Mouse (Mus musculus) layer of hippocampus, postnatal 25 days (tissue): Measurements from ENCODE around the gene Pklr. TPM values are rescaled to one million over a fixed set of nuclear protein-coding genes. Genes with fewer than 3 reads are reported as not detected.
A peak's percentile ranks its signal among the peaks of the same experiment; 100 is the strongest.

Source experiments
- DNase-seq, 2 experiments: peaks; one replicate each; pipeline ENCODE4 v3.0.0; 2022; ENCODE audit warnings: mixed read lengths in 2 of 2, low spot score in 1 of 2; ENCODE audit errors: extremely low spot score in 1 of 2
- total RNA-seq, 2 experiments: library from RNA; stranded (reverse); gene quantifications; 2 replicates each; pipeline ENCODE4 v1.2.3; 2021

The Pklr gene
- total RNA-seq = not detected

DNA sequence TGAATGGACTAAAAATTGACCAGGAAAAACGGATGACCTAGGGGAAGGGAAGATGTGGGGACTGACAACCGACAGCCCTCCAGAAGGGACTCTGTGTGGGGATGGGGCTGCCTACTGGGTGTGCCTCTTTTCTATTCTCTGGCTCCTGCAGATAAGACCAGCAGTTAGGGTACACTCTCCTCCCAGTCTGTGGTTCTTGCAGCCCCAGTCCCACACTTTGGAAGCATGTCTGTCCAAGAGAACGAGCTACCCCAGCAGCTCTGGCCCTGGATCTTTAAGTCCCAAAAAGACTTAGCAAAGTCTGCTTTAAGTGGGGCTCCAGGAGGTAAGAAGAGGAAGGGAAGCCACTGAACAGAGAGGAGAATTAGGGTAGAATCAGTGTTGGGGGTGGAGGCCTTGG is at the start of gene Pklr:
Gene Pklr (plus strand): TSS at position 185 of the 400 bp plus-strand sequence.
- no peak for DNase-seq

DNA sequence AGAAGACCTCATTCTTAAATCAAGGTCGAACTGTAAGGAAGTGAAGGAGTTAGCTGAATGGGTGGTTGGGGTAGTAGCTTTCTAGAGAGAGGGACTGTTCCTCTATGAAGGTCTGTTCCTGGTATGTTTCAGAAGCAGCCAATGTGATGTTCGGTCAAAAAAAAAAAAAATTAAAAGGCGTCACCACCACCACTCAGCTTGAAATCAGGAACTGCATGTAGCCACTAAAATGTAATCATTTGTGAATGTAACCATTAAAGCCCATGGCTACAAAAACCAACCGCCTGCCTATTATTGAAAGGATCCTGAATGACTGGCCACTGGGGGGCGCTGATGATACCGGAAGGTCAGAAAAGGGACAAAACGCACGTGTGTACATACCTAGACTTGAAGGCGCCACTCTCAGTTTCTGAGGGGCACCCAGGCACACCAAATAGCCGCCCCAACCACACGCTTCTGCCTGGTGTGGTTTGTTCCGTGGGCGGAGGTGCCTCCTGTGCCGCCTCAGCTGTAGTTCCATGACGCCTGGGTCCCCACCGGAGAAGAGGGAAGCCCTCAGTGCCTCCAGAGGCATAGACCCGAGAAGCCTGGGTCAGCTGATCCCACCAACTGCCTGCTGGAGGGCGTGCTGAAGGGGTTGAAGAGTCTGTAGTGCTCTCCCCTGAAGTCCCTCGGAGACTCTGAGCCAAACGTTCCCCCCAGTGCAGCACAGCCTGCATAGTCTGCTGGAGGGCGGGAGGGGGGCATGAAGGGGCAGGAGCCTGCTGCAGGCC is 48.4 kb upstream of the Pklr start:
- DNase-seq = peak; percentile 74 to 92

DNA sequence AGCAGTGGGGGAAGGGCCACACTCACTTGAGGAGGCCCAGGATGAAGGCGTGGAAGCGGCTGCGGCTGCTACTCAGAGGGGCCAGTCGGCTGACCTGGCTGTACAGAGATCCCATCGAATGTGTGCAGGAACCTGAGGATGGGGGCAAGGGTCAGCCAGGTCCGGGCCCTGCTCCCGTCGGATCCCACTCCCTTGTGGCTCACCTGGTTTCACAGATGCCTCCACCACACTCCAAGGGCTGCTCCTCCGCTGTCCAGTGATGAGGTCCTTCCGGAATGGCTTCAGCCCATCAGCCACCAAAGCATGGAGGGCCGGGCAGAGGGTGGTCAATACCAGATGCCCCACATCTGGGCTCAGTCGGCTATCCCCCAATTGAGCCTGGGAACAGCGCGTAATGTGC is 47.0 kb upstream of the Pklr start:
- no peak for DNase-seq

DNA sequence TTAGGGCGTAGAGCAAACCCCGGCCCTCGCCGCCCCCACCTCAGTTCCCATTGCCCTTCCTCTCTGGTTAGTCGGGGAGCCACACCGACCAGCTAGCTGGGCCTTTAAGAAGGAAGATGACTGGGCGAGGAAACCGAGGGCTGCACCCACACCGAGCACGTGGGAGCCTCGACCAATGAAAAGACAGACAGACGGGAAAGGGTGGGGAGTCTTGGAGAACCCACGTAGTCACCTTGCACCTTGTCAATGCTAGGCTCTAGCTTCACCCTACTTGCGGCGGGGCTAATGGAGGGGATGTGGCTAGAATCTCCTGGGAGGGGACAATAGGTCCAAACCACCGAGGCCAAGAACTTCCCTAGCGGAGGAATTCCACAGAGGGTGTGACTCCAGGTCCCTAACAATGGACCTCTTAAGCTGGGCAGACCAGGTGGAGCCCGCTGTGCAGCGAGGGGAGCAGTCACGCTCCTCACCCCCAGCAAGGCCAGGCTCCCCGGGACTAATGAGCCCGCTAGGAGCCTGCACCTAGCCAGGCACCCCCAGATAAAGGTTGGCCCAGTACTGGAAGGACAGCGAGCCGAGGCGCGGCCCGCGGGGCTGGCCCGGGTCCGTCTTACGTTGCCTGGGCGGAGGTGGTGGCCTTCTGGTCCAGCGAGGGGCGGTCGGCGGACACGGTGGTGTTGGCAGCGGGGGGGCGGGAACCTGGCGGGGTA is 45.9 kb upstream of the Pklr start:
- peak; percentile 62 to 72 for DNase-seq

DNA sequence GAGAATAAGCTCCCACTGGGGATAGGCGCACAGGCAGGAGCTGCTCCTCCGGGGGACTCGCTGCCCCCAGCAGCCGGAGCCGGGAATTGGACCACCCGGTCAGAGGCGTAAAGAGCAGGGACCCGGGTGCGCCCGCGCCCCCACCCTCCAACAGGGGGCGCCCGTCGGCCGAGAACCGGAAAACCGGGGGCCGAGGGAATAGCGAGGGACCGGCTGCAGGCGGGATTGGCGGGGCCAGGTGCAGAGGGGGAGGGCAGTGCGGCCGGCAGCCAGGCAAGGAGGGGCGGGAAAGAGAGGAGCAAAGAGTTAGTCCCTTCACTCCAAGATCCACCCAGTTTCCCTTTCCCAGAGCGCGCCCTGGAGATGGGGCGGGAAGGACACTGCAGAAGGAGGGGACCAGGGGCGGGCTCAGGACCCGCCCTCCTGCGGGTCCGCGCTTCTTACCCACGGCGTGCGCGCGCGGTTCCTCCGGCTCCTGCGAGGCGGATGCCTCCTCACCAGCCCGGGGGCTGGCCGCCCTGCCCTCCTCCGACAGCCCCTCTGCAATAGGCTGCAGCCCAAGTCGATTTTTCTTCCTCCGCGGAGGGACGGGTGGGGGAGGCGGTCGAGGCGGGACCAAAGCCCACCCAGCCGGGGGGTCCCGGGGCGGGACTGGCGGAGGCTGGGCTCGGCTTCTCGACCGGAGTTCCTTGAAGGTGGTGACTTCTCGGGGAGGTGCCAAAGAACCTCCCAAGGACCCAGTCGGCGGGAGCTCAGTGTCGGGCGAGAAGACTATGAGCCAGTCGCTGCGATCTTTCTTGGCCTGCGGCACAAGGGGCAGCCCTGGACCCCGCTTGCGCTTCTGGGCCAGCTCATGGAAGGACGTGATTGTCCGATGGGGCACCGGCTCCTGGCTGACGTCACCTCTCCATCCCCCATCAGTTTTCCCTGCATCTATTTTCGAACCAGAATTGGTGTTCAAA is 45.0 kb upstream of the Pklr start:
- peak; percentile 83 to 86 for DNase-seq

DNA sequence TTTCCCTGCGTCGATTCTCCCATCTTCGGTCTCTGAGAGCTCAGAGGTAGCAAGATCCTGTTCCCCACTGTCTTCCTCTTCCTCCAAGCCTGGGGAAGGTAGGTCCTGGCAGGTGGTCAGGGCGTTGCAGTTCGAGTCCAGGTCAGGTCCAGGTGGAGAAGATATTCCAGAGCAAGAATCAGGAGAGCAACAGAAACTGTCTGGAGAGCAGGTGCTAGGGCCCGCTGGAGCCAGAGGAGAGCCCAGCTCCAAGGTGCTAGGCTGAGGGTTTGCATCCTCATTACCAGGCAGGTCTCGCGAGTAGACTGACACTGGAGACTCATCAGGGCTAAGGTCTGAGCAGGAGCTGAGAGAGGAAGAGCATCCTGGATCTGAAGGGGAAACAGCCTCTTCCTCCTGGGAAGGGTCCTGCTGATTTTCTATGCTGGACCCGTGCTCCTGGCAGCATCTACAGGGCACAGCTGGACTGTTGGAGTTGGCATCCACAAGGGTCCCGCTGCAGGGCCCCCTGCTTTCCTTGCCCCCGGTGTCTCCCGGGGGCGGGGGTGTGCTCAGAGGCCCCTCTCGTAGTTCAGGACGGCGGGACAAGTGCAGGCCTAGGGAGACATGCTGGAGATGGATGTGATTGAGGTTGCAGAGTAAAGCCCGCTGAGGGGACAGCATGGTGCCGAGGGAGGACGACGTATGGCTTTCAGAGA is 44.0 kb upstream of the Pklr start:
- DNase-seq = no peak

DNA sequence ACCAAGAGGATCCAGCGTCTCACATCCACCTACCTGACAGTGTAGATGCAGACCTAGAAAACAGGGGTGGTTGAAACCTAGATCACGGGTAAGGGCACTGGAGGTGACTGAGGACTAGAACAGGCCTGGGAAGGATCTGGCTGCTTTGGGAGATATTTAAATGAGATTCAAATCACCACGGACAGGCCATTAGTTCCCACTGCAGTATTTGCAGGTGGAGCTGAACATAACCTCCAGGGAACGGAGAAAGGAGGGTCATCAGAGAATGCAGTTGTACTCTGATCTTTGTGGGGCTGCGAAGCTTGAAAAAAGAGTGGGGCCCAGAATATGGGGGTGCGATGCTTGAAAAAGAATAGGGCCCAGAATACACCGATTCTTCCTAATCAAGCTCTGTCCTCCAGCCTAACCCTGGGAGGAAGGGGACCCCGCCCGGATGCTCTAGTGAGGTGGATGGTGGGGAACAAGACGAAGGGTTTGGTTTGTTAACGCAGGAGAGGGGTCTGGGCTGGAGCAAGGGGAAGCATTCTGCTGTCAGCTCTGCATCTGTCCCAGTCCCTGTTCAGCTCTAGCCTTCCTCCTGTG is 43.3 kb upstream of the Pklr start:
- no peak for DNase-seq

DNA sequence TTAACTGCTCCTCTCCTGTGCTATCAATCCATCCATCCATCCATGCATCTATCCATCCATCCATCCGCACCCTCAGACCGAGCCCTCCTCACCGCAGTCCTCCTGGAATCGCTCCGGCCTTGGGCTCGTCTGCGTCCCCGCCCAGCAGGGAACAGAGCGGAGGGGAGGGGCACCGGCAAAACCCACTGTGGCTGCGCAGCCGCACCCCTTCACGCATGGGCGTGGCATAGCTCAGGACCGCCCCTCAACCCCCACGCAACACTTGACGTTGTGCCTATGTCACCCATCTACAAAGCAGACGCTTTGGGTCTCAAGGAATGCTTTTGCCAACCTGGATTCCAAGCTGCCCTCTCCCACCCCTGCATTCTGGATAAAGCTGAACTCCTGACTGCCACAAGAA is 42.8 kb upstream of the Pklr start, which contains the start of gene Rusc1:
Gene Rusc1 (minus strand): TSS at position 137 of the 400 bp plus-strand sequence.
- DNase-seq = peak; percentile 84 to 85

DNA sequence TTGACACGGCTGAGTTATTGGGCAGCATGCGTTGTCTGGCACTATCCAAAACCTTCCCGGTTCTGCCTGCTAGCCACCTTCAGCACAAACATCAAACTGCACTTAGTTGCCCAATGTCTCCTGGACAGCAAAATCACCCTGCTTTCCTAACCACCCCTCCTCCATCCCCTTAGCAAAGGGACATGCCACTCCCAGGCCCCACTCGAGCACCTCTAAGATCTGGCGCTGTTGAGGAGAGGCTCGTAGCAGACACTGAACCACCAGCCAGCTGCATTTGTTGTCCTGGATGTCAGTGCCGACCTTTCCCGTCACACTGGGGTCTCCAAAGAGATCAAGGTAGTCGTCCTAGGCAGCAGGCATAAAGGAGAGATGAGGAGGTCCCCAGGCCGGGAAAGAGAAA is 41.9 kb upstream of the Pklr start:
- DNase-seq = no peak

DNA sequence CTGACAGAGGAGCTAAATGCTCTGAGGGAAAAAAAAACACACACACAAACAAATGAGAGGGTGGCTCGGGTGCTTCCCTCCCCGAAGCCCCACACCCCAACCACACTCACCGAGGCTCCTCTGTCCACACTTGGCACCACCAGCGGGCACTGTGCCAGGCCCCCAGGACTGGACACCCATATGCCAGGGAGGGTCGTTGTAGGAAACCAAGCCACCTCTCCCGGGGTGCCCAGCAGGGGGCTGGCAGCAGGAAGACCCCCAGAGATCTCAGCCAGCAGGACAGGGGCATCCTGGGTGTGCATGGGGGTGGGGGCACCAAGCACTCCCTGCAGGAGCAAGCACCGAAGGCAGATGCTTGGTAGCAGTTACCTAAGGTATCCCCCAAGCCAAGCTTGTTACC is 35.1 kb upstream of the Pklr start, which contains the start of gene Gm43738:
Gene Gm43738 (minus strand): TSS at position 289 of the 400 bp plus-strand sequence.
- DNase-seq = no peak

DNA sequence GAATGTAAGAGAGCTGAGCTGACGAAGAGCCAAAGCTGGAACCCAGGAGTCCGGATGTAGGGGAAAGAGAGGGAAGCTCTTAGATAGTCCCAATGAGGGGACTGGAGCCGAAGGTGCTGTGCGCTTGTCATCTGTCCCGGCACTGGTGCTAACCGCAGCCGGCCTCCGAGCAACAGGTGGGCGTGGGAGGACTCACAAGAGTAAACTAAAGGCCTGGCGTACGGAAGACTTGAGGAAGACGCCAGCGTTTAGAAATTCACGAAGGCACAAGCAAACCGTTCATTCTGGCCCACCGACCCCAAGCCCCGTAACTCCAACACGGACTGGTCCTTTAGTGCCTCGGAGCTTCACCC is 34.5 kb upstream of the Pklr start:
- DNase-seq = peak in 1 of 2 experiments; percentile 38

DNA sequence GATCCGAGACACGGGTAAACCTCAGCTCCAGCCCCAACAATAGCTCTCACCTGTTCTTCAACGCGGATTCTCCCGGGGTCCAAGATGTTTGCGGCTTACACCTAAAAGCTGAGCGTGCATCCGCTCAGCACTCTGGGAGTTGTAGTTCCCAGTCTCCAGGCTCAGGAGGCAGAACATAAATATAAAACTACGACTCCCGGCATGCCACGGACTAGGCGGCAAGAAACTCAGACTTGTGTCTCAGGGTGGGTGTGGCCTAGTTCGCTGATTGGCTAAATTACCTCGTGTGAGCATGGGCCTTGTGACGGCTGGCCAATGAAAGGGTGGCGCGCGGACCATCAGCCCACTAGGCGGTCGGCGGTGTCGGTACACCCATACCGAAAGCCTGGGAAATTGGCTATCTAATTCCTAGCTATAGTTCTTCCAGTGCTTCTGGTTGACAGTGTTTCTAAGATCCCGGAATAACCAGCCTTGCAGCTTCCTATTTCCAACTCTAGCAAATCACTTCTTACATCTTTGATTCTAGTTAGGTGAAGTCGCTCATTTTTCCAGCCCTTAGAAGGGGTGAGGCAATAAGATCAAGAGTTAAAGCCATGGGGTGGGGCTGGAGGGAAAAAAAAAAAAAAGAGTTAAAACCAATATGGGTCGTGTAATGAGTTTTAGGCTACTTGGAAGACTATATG is 34.0 kb upstream of the Pklr start, which contains the start of gene Fdps:
Gene Fdps (minus strand): TSS at position 148 of the 683 bp plus-strand sequence.
- DNase-seq = peak; percentile 74 to 78

DNA sequence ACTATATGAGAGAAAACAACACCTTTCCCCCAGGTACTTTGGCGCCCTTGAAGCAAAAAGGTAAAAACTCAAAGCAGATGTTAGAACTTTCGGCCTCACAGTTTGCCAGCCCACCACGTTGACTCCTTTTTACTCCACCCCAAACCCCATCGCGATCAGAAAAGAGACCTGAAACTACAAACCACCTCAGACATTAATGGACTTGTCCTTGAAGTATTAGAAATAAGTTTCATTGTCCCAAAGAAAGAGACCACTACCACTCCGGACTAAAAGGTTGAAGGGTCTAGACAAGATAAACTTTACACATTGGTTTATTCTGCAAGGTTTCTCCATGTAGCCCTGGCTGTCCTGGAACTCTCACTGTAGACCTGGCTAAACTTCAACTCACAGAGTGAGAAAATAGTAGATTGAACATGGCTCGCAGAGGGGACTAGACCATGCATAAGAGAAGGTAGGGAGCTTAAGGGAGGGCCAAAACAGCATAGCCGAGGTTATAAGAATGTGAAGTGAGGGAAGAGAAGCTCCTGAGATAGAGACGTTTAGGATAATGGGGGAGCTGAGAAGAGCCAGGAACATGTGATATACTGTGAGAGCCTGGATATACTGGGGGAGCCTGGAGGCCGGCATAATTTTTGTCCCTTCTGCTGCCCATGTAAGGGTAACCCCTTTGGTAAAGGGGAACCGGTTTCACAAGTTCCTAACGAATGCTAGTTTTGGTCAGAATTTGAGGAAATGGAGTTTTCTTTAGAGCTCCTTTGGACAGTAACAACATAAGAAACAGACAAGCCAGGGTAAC is 33.2 kb upstream of the Pklr start:
- DNase-seq = no peak

DNA sequence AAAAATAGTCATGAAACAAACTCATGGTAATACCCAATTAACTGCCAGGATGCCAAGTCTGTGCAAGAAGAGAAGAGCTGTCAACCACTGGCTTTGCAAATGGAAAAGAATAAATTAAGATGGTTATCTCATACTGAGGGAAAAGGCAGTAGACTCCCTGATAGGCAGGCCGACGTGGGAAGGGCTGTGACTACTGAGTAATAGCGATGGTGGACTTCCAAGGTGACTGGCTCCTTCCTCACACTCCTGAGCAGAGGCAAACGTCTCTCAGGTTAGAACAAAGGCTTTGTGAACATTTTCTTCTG is 32.7 kb upstream of the Pklr start:
- no peak for DNase-seq

DNA sequence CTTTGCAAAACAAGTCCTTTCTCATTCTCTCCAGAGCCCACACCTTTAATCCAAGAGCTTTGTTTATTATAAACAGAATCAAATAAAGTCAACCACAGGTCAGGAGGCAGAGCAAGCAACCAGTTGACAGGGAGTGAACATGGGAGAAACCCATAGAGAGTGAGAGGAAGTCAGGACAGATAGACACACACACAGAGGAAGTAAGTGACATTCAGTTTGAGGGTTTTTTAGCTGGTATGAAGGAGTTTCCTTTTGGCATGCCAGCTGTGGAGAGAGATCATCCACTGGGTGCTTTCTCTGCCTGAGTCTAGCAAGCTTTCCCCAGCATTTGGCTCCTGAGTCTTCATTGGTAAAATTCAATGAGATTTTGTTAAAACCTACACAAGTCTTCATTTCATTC is 29.1 kb upstream of the Pklr start:
- no peak for DNase-seq

DNA sequence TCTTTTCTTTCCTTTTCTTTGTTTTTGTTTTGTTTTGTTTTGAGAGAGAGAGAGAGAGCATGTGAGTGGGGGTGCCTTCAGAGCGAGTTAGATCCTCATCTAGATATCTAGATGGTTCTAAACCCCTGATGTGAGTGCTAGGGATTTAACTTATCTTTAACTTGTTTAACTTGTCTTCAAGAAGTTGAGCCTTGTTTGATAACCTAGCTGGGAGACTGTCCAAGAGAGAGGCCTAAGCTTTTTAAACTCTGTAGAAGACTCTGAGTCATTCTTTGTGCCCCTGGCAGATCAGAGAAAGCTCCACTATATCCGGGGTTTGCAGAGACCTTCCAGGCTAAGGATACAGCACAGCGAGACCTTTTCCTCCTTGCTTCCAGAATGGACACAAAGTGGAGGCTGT is 28.4 kb upstream of the Pklr start:
- no peak for DNase-seq

DNA sequence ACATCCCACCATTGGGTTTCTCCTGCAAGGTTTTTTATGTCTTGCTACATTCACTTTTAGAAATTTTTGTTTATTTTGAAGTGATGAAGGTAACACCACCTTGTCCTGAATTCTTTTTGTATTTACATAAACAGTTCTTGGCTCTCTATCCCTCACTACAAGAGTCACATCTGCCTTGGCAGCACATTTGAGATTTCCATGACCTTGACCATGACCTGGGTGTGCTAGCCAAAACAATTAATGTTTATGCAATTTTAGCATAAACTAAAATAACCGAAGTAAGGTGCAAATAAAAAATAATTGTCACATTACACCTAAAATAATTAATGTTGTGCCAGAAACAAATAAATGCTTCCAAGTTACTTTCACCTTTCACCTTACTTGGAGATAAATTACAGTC is 27.8 kb upstream of the Pklr start:
- DNase-seq = no peak

DNA sequence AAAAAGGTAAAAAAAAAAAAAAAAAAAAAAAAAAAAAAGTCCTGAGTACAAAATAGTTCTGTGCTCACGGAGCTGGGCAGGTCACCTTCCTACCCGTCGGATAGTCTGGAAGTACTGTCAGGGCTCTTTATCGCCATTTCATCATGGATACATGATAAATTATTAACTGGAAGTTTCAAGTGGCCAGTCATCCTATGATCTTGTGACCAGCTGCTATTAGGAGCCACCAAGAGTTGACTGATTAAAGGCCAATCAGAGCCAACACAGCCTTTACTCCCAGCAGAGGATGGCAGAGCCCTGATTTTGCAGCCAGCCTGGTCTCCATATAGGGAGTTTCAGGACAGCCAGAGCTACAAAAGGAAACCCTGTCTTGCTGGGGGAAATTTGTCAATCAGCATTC is 22.9 kb upstream of the Pklr start:
- no peak for DNase-seq

DNA sequence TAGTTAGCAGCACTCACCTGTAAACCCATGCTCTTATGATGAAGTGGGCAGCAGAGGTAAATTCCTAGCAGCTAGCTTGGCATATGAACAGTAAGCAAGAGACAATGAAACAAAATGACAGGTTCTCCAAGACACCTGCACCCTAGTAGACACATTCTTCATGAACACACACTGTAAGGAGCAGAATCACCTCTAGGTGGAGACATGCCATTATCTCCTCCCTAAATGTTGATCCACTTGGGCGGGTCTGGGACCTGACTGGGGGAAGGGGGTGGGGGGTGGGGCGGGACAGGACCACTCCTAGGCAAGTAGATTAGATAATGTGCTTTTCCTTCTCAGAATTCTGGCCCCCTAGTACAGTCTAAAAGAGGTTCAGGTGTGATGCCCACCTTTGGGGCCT is 20.4 kb upstream of the Pklr start:
- DNase-seq = no peak
